Mouse (Mus musculus) gastrocnemius, postnatal 36 days (tissue): ENCODE data around the gene Ccdc47. TPM values are rescaled to one million over a fixed set of nuclear protein-coding genes. Genes with fewer than 3 reads are reported as not detected.

ENCODE experiments used
- DNase-seq, 2 experiments: peaks; one replicate each; pipeline ENCODE4 v3.0.0; 2022
- intact Hi-C: fragments of 180-260 bp; cut with DNase I; formaldehyde crosslinking; loops from one replicate; pipeline ENCODE4 v1.15.1; 2025
- total RNA-seq, 2 experiments: library from RNA; stranded (reverse); gene quantifications; 2 replicates each; pipeline ENCODE4 v1.2.3; 2021

The Ccdc47 gene
- total RNA-seq, 2 experiments from 2014 or later: 60.0 to 68.3 TPM

DNA sequence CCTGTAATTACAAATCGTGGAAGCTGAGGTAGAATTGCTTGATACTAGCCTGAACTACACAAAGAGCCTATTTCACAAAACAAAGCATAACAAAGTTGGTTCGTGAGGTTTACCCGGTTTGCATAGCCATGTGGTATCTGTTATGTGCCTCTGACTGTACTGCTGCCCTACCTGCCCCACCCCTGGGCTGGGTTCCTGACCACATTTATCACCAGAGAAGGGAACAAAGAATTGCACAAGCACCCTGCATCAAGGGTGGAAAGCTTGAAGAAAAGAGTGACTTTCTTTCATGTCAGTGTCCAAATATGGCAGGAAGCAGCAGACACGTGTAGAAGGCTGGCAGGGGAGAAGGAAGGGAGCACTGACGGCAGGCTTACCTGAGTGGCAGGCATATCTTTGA is 48.7 kb downstream of the Ccdc47 start:
- DNase-seq: no peak
- intact Hi-C loops: no loop called here

GRCm38 (mm10) chr11:106164601-106165180 is 51.5 kb downstream of the Ccdc47 start:
- intact Hi-C loops: no loop called here
- DNase-seq: no peak

- intact Hi-C loops: no loop called here
- no peak for DNase-seq
Measured at GRCm38 (mm10) chr11:106163546-106163945, 52.6 kb downstream of the Ccdc47 start.

GRCm38 (mm10) chr11:106162237-106162636 is 53.9 kb downstream of the Ccdc47 start:
- DNase-seq: peak in 1 of 2 experiments; percentile 12
- intact Hi-C loops: no loop called here

DNA sequence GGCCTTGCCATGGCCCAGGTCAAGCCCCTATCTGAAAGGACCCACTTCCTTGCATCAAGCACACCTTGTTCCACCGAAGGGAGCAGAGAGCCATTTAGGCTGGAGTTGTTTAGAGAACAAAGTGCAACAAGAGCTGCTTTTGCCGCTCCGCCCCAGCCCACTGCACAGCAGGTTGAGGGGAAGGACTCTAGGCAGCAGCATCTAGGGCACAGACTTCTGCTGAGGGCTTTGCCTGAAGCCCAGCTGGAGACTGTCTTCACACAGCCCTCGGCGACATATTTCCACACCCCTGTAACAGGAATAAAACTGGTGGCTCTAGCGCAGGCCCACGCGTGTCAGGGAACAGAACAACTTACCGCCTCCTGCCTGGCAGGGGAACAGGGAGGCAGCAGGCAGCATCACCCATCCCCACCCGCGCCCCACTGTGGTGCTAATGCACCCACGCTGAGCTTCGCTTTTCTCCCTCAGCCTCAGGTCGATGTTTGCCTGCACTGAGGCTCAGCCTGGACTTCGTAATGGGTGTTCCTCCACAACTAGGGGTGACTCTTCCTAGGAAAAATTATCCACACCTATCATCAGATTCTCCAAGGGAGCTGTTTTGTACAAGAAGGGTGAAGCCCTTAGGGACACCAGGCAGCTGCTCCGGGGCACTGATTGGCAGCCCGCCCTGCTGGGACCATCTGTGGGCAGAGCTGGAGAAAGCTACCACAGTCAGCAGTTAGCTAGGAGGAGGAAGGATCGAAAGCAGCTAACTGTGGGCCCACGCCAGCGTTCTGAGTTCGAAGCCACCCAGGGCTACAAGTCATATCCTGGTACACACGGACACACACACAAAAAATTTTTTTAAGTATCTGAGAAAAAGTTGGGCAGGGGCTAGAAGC is 55.1 kb downstream of the Ccdc47 start, which contains the start of the genes Gm10840 and Limd2:
Gm10840 (plus strand) TSS at position 10 of the 881 bp plus-strand sequence.
Limd2 (minus strand) TSS at position 20 of the 881 bp plus-strand sequence.
- DNase-seq: peak; percentile 23 to 34
- intact Hi-C loops: no loop called here

DNA sequence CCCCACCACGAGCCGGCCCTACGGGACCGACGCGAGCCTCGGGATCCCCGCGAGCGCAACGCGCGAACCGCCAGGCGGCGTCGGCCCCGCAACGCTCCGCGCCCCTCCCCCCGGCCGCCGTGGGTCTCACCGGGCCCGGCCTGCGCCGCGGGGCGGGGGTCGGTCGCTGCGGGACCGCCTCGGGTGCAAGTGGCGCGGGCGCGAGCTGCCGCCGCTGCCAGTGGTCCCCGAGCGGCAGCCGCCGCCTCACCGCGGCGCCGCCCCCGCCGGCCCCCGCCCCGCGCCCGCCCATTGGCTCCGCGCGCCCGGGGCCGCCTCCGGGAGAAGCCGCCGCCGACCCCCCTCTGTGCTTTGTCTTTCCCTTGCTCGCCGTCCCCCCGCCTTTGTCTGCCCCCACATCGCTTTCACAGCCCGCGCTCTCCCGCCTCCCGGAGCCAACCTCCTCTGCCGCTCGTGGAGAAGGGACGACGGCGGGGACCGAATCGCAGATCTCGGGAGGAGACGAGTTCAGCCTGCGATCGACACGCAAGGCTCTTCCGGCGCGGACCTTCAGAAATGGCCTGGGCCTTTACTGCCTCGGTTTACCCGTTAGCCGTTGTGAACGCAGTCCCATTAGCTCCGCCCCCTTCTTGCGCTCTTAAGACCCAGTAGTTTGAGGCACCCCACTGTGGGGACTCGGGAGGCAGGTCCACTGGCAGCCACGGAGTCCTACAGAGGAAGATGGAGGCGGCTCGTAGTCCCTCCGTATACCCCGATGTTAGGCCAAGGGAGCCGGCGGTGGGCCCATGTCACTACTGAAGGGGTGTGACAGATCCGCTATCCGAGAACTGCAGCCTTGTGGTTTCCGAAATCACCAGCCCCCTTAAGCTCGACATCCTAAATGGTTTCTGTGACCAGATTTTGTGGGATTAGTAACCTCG is 56.0 kb downstream of the Ccdc47 start:
- intact Hi-C loops: loop anchor here (5.0 kb wide), 2 partner anchors 82 to 237 kb away; no protein-coding TSS in a partner anchor
- DNase-seq: peak; percentile 55 to 61

DNA sequence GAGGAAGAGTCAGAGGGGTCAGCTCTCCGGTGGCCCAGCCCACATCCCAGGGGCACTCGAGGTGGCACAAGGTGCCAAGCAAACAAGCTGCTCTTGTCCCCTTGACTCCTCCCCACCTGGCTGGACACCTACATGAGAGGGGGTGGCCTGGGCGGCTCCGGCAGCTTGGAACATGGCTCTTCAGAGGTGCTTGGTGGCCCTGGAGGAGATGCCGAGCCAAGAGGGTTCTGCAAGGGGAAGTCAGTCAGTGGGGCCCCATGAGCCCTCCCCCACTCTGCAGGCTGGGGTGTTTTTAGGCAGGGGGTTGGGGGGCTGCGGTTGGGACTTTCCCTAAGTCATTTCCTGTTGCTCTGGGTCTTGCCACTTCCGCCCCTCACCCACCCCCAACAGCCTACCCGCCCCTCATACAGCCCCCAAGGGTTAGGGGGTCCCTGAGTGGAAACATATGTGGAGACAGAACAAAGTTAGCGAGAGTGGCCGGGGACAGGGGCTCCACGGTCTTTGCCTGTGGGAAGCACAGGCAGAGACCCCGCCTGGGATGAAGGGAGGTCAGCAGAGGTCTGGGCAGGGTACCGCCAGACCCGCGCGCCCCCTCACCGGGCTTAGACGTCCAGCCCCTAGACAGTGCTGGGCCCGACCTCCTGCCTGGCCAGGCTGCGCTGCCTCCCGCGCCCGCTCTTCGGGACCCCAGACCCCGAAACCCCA is 56.8 kb downstream of the Ccdc47 start:
- no peak for DNase-seq
- intact Hi-C loops: loop anchor here (5.0 kb wide), 2 partner anchors 83 to 238 kb away; no protein-coding TSS in a partner anchor

GRCm38 (mm10) chr11:106158930-106159215 is 57.3 kb downstream of the Ccdc47 start:
- DNase-seq: no peak
- intact Hi-C loops: loop anchor here (5.0 kb wide), 2 partner anchors 83 to 238 kb away; no protein-coding TSS in a partner anchor

DNA sequence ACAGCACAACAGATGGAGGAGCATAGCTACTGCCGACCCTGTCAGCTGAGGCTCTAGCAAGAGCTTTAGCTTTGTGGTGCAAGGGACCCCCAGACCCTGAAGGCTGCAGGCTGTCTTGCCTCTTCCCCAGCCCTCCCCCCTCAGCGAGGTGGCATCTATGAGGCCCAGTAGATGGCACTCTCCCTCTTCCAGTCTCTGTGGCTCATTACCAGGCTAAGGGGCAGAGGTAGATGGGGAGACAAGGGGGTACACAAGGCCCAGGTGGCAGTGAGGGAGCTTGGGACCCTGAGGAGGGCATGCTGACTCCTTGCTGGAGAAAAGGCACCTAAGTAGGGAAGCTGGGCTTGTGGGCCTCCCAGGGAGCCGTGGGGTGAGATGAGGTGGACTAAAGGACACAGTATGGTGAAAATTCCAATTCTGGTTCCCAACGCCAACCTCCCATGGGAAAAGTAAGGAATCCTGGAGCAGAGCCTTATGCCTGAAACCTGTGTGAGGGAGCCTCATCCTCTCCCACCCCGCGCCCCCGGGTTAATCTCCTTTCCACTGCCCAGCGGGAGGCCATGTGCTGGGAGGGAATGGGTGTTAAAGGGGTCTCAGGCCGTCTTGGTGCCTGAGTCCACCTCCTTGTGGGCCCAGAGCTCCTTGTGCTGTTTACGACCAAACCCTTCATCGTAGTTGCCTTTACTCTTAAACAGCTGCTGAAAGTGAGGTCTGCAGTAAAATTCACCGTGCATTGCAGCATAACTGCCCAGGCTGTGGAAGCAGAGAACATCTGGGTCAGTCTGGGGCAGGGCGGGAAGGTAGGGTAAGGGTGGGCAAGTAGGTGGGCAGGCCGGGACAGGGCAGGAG is 57.8 kb downstream of the Ccdc47 start:
- intact Hi-C loops: loop anchor here (5.0 kb wide), 2 partner anchors 84 to 239 kb away; no protein-coding TSS in a partner anchor

DNA sequence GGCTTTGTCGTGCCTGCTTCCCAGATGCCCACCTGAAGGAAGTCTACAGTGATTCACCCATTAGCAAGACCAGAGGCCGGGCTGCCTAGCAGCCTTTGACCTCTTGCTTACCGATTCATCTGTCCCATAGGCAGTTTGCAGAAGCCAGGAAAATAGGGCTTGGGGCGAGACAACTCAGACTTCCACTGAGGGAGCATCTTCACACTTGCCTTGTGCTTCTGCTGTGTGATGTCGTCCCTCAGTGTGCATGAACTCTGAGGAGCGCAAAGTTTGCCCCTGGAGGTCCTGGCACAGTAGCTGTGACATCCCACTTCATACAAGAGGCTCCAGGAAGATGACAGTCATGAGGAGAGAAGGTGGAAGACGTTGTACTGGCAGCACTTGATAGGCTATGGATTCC is 59.0 kb downstream of the Ccdc47 start:
- no peak for DNase-seq
- intact Hi-C loops: loop anchor here (5.0 kb wide), 2 partner anchors 85 to 240 kb away; no protein-coding TSS in a partner anchor

More for the DNA sequence above, 57.8 kb downstream of the Ccdc47 start:
- DNase-seq: no peak

DNA sequence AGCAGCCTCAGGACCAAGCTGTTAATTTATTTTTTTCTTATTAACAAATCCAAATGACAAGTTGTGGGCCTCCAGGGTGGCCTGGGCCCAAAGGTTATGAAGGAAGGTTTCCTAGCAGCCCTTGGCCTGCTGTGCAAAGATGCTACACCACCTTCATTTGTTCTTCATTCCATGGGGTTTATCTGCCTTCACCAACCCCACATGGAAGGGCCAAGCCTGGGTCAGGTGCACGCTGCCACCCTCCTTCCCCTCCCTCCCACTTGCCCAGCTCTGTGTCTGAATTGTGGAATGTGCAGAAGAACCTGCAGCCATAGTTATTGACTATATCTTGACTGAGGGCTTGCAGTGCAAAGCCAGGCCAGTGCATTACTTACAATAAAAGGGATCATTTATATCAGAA is 59.9 kb downstream of the Ccdc47 start:
- DNase-seq: no peak
- intact Hi-C loops: loop anchor here (5.0 kb wide), 2 partner anchors 86 to 241 kb away; no protein-coding TSS in a partner anchor

DNA sequence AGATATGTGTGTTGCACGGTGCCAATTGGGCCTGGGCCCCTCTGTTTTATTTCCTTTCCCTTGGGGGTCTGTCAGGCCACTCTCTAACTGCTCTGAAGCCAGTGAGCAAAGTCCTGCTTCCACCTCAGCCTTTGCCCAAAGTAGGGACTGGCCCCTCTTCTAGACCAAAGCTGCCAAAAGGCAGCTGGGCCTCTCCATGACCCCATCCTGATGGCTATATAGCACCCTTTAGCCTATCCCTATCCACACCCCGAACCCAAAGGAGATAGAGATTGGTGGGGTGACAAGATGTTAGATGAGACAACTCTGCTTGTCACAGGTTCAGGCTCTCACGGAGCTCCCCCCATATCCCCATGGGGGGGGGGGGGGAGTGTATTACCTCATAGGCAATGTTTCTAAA is 60.4 kb downstream of the Ccdc47 start:
- intact Hi-C loops: loop anchor here (5.0 kb wide), 2 partner anchors 87 to 242 kb away; no protein-coding TSS in a partner anchor
- DNase-seq: no peak

GRCm38 (mm10) chr11:106154770-106155169 is 61.4 kb downstream of the Ccdc47 start:
- intact Hi-C loops: loop anchor here (5.0 kb wide), 2 partner anchors 88 to 243 kb away; no protein-coding TSS in a partner anchor
- DNase-seq: no peak

DNA sequence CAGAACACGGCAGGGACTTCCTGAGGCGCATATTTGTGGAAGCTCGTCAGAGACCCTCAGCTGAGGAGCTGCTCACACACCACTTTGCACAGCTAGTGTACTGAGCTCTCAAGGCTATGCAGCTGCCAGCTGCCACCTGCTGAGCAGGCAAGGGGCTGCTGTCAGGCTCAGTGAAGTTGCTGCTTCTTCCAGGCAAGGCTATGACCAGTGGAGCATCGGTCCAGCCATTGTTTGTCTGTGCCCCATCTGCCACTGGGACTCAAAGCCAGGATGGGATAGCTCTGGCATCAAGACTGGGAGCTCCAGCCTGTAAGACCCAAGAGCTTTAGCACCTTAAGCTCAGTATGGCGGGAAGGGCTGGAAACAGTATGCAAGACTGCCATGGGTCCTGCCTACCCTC is 62.1 kb downstream of the Ccdc47 start:
- intact Hi-C loops: no loop called here
- DNase-seq: no peak

GRCm38 (mm10) chr11:106152132-106152531 is 64.0 kb downstream of the Ccdc47 start:
- no peak for DNase-seq
- intact Hi-C loops: no loop called here

DNA sequence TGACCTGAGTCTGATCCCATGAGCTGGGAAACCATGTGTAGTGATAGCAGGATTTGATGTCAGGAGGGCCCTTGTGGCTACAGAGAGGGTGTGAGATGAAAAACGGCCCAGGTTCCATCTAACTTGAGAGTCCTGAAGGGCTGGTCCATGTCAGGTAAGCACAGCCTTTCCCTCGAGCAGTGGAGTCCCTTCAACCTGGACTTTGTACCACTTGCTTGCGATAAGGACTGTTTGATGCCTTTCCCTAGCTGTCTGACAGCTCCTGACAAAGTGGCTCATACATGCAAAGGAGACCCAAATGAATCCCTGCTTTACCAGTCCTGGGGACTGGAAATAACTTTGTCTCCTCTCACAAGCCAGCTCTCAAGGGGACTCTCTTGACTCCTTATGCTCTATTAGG is 64.9 kb downstream of the Ccdc47 start:
- intact Hi-C loops: no loop called here
- no peak for DNase-seq
